Mouse (Mus musculus) small intestine, adult 2 months (tissue): ENCODE measurements around the gene Fth1. TPM values are rescaled to one million over a fixed set of nuclear protein-coding genes. Genes with fewer than 3 reads are reported as not detected.

ENCODE experiments used
- H3K27ac ChIP-seq: fragments of 200-500 bp; 2 replicates; pipeline ENCODE4 v1.5.1; 2012; ENCODE audit warnings: low read depth, low read length, control low read depth, inconsistent platforms; ENCODE audit not compliant: insufficient read depth
- H3K27me3 ChIP-seq: fragments of 200-500 bp; 2 replicates; pipeline ENCODE4 v1.6.1; 2012; ENCODE audit warnings: mild to moderate bottlenecking, moderate library complexity, low read length, inconsistent platforms; ENCODE audit not compliant: control insufficient read depth, insufficient read depth
- H3K36me3 ChIP-seq: fragments of 200-500 bp; 2 replicates; pipeline ENCODE4 v1.6.1; 2012; ENCODE audit warnings: mild to moderate bottlenecking, low read length, control low read depth, inconsistent platforms; ENCODE audit not compliant: control insufficient read depth, insufficient read depth
- H3K4me1 ChIP-seq: fragments of 200-500 bp; 2 replicates; pipeline ENCODE4 v1.6.1; 2012; ENCODE audit warnings: low read length, inconsistent platforms, mixed read lengths; ENCODE audit not compliant: control insufficient read depth, insufficient read depth, insufficient read length
- H3K4me3 ChIP-seq: fragments of 200-500 bp; 2 replicates; pipeline ENCODE4 v1.5.1; 2012; ENCODE audit warnings: low read depth, mild to moderate bottlenecking, control low read depth, inconsistent platforms, low read length, moderate library complexity
- CTCF ChIP-seq: fragments of 200-500 bp; IDR thresholded peaks from 2 replicates; pipeline ENCODE4 v1.5.1; 2012; ENCODE audit warnings: low read depth, mild to moderate bottlenecking, control low read depth, inconsistent platforms, low read length, moderate library complexity, mixed read lengths; ENCODE audit not compliant: insufficient replicate concordance, insufficient read length; ENCODE audit errors: extremely low read depth
- POLR2A ChIP-seq: fragments of 200-500 bp; IDR thresholded peaks from 2 replicates; pipeline ENCODE4 v1.6.1; 2012; ENCODE audit warnings: low read depth, mild to moderate bottlenecking, control low read depth, inconsistent platforms, low read length, moderate library complexity
- WGBS: fragments of 180-500 bp; shearing (Covaris S2); methylation state at CpG from one replicate; pipeline ENCODE4 v1.1.7; 2018; 5-methylcytosine and 5-hydroxymethylcytosine counted together
- polyA plus RNA-seq: library from polyadenylated mRNA; depleted of rRNA; stranded (reverse); fragments of >200 nt; gene quantifications from 2 replicates; pipeline ENCODE4 v1.2.3, GENCODE M21; 2012

Fth1 gene
- polyA plus RNA-seq, 1 experiment = 9,432 TPM

GRCm38 (mm10) chr19:10016151-10016550 lies 35.8 kb downstream of the Fth1 start:
- no peaks in the 10 kb centered on the region for H3K36me3 ChIP-seq
- H3K27ac ChIP-seq = no peak overlapping the region
- peaks cover 16% of the 10 kb centered on the region for H3K4me1 ChIP-seq
- whole genome bisulfite sequencing = 92% methylated on average over 4 of the region's 4 CpGs
- no peak overlapping the region for H3K4me3 ChIP-seq
- TF ChIP-seq POLR2A = no peak
- no peak for TF ChIP-seq CTCF
- H3K27me3 ChIP-seq = no peaks in the 10 kb centered on the region

GRCm38 (mm10) chr19:10017637-10018526 lies 37.5 kb downstream of the Fth1 start:
- TF ChIP-seq CTCF (no peak), POLR2A (no peak)
- Histone ChIP-seq H3K4me1 (peaks cover 16% of the 10 kb centered on the region), H3K36me3 (no peaks in the 10 kb centered on the region), H3K27me3 (no peaks in the 10 kb centered on the region), H3K4me3 (peak overlapping the region; percentile 62), H3K27ac (no peak overlapping the region)
- WGBS = 9% methylated on average over 44 of the region's 44 CpGs

DNA sequence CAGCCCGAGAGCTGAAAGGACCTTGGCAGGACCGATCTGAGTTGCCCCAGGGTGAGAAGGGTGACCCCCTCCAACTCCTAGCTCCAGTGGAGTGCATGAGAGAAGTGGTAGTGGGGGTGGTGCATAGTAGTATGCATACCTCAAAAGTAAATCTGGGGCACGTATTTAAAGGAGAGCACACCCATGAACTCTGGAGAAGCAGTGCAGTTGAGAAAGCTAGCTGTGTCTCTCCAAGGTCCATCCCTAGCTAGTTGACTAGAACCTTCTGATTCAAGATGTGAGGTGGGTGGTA lies 38.1 kb downstream of the Fth1 start:
- Histone ChIP-seq H3K27me3 (no peaks in the 10 kb centered on the region), H3K4me3 (peak overlapping the region; percentile 62), H3K4me1 (peaks cover 16% of the 10 kb centered on the region), H3K27ac (no peak overlapping the region), H3K36me3 (no peaks in the 10 kb centered on the region)
- TF ChIP-seq POLR2A = no peak
- no peak for TF ChIP-seq CTCF
- WGBS = 1% methylated on average over 3 of the region's 3 CpGs

GRCm38 (mm10) chr19:10019214-10019760 lies 38.9 kb downstream of the Fth1 start:
- Histone ChIP-seq H3K4me3 (peak overlapping the region; percentile 40), H3K4me1 (peaks cover 14% of the 10 kb centered on the region), H3K27me3 (no peaks in the 10 kb centered on the region), H3K27ac (no peak overlapping the region), H3K36me3 (no peaks in the 10 kb centered on the region)
- TF ChIP-seq POLR2A (no peak), CTCF (no peak)
- 84% methylated on average over 4 of the region's 4 CpGs for WGBS

GRCm38 (mm10) chr19:10021981-10022380 lies 41.6 kb downstream of the Fth1 start:
- TF ChIP-seq POLR2A (no peak), CTCF (no peak)
- 86% methylated on average over 2 of the region's 2 CpGs for WGBS
- Histone ChIP-seq H3K27me3 (no peaks in the 10 kb centered on the region), H3K27ac (no peak overlapping the region), H3K4me3 (no peak overlapping the region), H3K4me1 (peaks cover 4% of the 10 kb centered on the region), H3K36me3 (no peaks in the 10 kb centered on the region)

- 70% methylated on average over 5 of the region's 5 CpGs for WGBS
- peaks cover 4% of the 10 kb centered on the region for H3K4me1 ChIP-seq
- peak; percentile 42; the same call in 1 of the 2 replicates for TF ChIP-seq CTCF
- no peak for TF ChIP-seq POLR2A
These were observed 42.3 kb downstream of the Fth1 start for GRCm38 (mm10) chr19:10022414-10023303.

More at GRCm38 (mm10) chr19:10022414-10023303, 42.3 kb downstream of the Fth1 start:
- Histone ChIP-seq H3K4me3 (no peak overlapping the region), H3K27ac (no peak overlapping the region), H3K27me3 (no peaks in the 10 kb centered on the region), H3K36me3 (no peaks in the 10 kb centered on the region)
